Mouse (Mus musculus) bone marrow macrophage, adult 2 months (primary cell): ENCODE measurements at regions not wholly inside any gene's neighbourhood (a gene's known extent, or its start where the extent isn't known, plus 50 kb on each side); places are given as distances from the start of the nearest gene placed in this dataset.

ENCODE experiments used
- CTCF ChIP-seq: IDR thresholded peaks from 2 replicates; pipeline ENCODE4 v1.5.1; 2012; ENCODE audit warnings: low read depth, mild to moderate bottlenecking, low read length, moderate library complexity
- POLR2A ChIP-seq: IDR thresholded peaks from 2 replicates; pipeline ENCODE4 v1.6.1; 2012; ENCODE audit warnings: mild to moderate bottlenecking, low read depth, low read length, borderline replicate concordance

- TF ChIP-seq CTCF (no peak), POLR2A (no peak)
These were observed 92.3 kb upstream of the Lhx5 start for GRCm38 (mm10) chr5:120339162-120339561.
